Mouse (Mus musculus) kidney, postnatal 4 days (tissue): Measurements from ENCODE around the gene Itih1.

ENCODE experiments used
- DNase-seq, 2 experiments: peaks; one replicate each; pipeline ENCODE4 v3.0.0; 2021; ENCODE audit warnings: mixed read lengths in 2 of 2

Itih1 gene

GRCm38 (mm10) chr14:30903036-30903435 lies 40.1 kb downstream of the Itih1 start:
- no peak for DNase-seq

DNA sequence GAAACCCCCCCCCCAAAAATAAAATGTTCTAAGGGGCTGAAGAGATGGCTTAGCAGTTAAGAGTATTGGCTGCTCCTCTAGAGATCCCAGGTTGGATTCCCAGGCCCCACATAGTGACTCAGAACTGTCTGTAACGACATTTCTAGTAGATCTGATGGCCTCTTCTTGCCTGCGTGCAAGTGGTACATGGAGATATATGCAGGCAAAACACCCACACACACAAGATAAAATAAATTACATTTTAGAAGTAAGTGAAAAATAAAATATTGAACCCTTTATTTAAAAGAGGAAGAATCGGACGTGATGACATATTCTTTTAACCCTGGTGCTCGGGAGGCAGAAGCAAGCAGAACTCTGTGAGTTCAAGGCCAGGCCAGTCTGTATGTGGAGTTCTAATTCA lies 40.5 kb downstream of the Itih1 start:
- DNase-seq, result no peak

- DNase-seq, result no peak
These were observed 43.1 kb downstream of the Itih1 start for GRCm38 (mm10) chr14:30899972-30900371.

DNA sequence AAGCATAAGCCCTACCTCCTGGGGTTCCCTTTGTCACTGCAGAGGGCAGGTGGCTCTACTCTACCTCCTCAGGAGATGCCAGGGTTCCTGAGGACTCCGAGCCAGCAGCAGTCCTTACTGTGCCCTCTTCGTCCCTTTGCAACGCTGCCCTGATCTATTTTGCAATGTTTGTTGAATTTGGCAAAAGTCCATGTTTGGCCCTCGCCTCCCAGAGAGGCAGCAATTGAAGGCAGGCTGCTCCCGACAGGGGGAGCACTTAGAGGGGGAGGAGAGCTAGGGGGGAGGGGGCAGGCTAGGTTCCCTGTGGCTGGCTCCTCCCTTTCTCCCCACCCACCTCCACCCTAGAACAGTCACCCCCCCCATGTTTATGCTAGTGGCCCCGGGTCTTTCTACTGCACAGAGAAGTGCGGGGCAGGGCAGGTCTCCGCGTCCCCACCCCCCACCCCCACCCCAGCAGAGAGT lies 54.8 kb downstream of the Itih1 start:
- DNase-seq, result peak; percentile 69 to 77

- no peak for DNase-seq
These were observed 56.9 kb downstream of the Itih1 start, which contains the start of gene Itih4 for GRCm38 (mm10) chr14:30886204-30886603. Gene Itih4, plus strand, starts transcription at chr14:30886476.

DNA sequence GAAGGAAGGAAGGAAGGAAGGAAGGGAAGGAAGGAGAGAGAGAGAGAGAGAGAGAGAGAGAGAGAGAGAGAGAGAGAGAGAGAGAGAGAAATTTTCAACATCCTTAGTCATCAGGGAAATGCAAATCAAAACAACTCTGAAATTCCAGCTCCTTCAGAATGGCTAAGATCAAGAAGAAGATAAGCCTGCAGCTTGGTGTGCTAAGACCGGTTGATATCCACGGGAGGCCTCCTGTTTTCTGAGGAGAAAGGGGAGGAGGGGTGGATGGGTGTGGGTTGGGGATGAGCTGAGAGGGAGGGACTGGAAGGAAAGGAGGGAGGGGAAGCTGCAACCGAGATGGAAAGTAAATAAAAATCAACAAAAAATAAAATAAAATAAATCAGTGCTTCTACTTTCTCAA lies 57.8 kb downstream of the Itih1 start:
- DNase-seq, result no peak

GRCm38 (mm10) chr14:30881718-30882108 lies 61.4 kb downstream of the Itih1 start:
- no peak for DNase-seq

- peak; percentile 84 to 85 for DNase-seq
These were observed 62.0 kb downstream of the Itih1 start for GRCm38 (mm10) chr14:30880811-30881717.

GRCm38 (mm10) chr14:30880251-30880650 lies 62.8 kb downstream of the Itih1 start:
- no peak for DNase-seq

DNA sequence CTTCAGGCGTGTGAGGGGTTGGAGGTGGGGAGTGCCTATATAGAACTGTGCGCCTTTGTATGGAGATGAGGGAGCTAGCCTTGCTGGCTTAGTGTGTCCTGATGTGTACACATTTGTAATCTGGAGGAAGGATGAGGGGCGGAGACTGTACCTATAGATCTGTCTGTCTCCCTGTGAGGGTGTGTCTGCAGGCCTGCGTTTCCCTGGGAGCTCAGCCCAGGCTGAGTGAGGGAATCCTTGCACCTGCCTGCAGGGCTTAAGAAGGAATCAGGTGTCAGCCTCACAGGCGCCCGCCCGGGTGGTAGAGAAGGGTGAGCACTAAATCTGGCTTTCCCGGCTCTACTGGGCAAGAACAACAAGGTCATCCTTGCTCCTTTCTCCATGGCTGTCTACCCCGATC lies 63.3 kb downstream of the Itih1 start:
- peak in 1 of 2 experiments; percentile 47 for DNase-seq
